In the genomic region with DNA sequence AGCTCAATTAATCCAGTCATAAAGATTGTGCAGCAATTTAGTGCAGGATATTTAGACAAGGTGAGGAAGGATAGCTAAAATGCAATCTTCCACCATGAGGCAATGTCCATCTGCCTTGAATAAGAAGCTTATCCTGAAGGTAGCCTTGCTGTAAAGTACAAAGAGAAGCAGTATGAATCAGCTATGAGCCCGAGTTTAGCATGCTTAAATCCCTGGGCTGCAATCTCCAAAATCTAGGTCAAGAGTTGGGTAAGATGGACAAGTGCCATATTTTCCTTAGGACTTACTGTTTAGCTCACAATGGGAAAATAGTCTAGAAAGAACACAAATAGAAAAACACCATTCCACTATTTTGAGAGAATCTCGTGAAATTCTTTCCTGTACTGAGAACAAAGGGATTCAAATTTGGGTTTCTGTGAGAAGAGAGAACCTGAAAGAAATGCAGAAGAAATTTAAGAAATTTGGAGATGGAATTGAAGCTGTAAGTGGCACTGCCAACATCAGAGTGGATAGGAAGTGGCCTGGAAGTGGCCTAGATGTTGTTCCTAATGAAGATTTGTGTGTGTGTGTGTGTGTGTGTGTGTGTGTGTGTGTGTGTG, we compare ENCODE assay signal across 24 mouse cellular contexts.
DNase-seq lines count a peak whose midpoint lies in the region; ATAC-seq lines count a peak whose summit lies in the region.
"Had no signal": no experiment of that assay in that cellular context is flagged by ENCODE, and none has a peak within 500 bp of the region (broad histone marks: within the 10 kb centered on the region; RNA-seq: fewer than 3 reads in every experiment).

No protein-coding gene starts in this region.

- DNase-seq in cerebellum, adult 18-20 months = peak; percentile 2 to 9
- no peak for DNase-seq in cerebellum, adult 11-12 months
- peak; percentile 18 to 22 for DNase-seq in heart, adult 9 months (ENCODE audit: low spot score in 2 of 2)
- DNase-seq in heart, embryonic 10.5 days (ENCODE audit: low spot score) = no peak
- peak; percentile 49 for DNase-seq in lung, postnatal 25 days (ENCODE audit: low spot score)
- DNase-seq in lung, postnatal 14 days = no peak
- DNase-seq in thymus, postnatal 25 days = no peak
- DNase-seq: B cell, adult 2 months; embryo, embryonic 11 days; gastrocnemius, postnatal 10 days; kidney, adult 11 months; kidney, postnatal 4 days; layer of hippocampus, postnatal 36 days; left cerebral cortex, postnatal 4 days; right cerebral cortex, adult 18-20 months; thymus, postnatal 4 days had no signal

- no peaks in the 10 kb centered on the region for H3K27me3 ChIP-seq in heart, embryonic 10.5 days (ENCODE audit: insufficient read depth, poor library complexity, severe bottlenecking)
- H3K27me3 ChIP-seq: forebrain, embryonic 15.5 days; heart, embryonic 15.5 days; liver, embryonic 12.5 days; midbrain, embryonic 12.5 days; neural tube, embryonic 15.5 days had no signal

- H3K4me1 ChIP-seq in heart, embryonic 10.5 days = no peaks in the 10 kb centered on the region
- H3K4me1 ChIP-seq: forebrain, embryonic 15.5 days; liver, embryonic 12.5 days; midbrain, embryonic 12.5 days; neural tube, embryonic 15.5 days had no signal

- H3K36me3 ChIP-seq in heart, embryonic 10.5 days = no peaks in the 10 kb centered on the region
- H3K36me3 ChIP-seq: forebrain, embryonic 15.5 days; heart, embryonic 15.5 days; liver, embryonic 12.5 days; midbrain, embryonic 12.5 days; neural tube, embryonic 15.5 days had no signal

- H3K27ac ChIP-seq in heart, embryonic 10.5 days = no peak overlapping the region
- H3K27ac ChIP-seq: forebrain, embryonic 15.5 days; hindbrain, embryonic 14.5 days; liver, embryonic 12.5 days; macrophage; midbrain, embryonic 12.5 days; neural tube, embryonic 15.5 days had no signal

- no peaks in the 10 kb centered on the region for H3K9me3 ChIP-seq in heart, embryonic 10.5 days
- H3K9me3 ChIP-seq: forebrain, embryonic 15.5 days; heart, embryonic 15.5 days; liver, embryonic 12.5 days; midbrain, embryonic 12.5 days; neural tube, embryonic 15.5 days had no signal

- ATAC-seq in erythroid progenitor cell, adult 5-6 weeks (replicated peaks; ENCODE audit: low FRiP score, poor library complexity, severe bottlenecking) = no peak
- ATAC-seq: forebrain, embryonic 15.5 days; liver, embryonic 12.5 days had no signal

- H3K4me3 ChIP-seq in heart, embryonic 10.5 days = no peak overlapping the region
- H3K4me3 ChIP-seq: forebrain, embryonic 15.5 days; heart, embryonic 15.5 days; liver, embryonic 12.5 days; midbrain, embryonic 12.5 days; neural tube, embryonic 15.5 days had no signal

- 57% methylated on average over 2 of the region's 2 CpGs for whole genome bisulfite sequencing in heart, embryonic 10.5 days

Comparison
In these comparisons a context has a peak if more than half of its experiments do, and no peak if none do; other contexts are left out.
1. DNase-seq: peak in cerebellum, adult 18-20 months (2 of 2), heart, adult 9 months (2 of 2) and lung, postnatal 25 days (single experiment); none in cerebellum, adult 11-12 months (single experiment), heart, embryonic 10.5 days (single experiment), lung, postnatal 14 days (single experiment) and thymus, postnatal 25 days (single experiment).